Mouse (Mus musculus) intestine, embryonic 14.5 days (tissue): ENCODE measurements around the gene Wdr81. TPM values are rescaled to one million over a fixed set of nuclear protein-coding genes. Genes with fewer than 3 reads are reported as not detected.
A peak's percentile ranks its signal among the peaks of the same experiment; 100 is the strongest.

Experiments used
- ATAC-seq: fragments of 200-750 bp; cut with Nextera tagmentation; replicated peaks from 2 replicates; pipeline ENCODE4 v1.8.0; 2017; ENCODE audit warnings: low read depth, moderate number of reproducible peaks, moderate TSS enrichment, moderate library complexity; ENCODE audit not compliant: low FRiP score, low TSS enrichment
- DNase-seq: peaks from one replicate; pipeline ENCODE4 v3.0.0-alpha.2; 2018; ENCODE audit warnings: low spot score
- H3K27ac ChIP-seq: fragments of 300-500 bp; sonication (generic); 2 replicates; pipeline ENCODE4 v1.5.1; 2014; ENCODE audit warnings: low read depth, mild to moderate bottlenecking, control low read depth
- H3K27me3 ChIP-seq: fragments of 300-500 bp; sonication (generic); replicated peaks from 2 replicates; pipeline ENCODE4 v1.6.1; 2014; ENCODE audit warnings: low read length, control low read depth; ENCODE audit not compliant: control insufficient read depth, insufficient read depth
- H3K36me3 ChIP-seq: fragments of 300-500 bp; sonication (generic); 2 replicates; pipeline ENCODE4 v1.6.1; 2014; ENCODE audit warnings: low read length, control low read depth; ENCODE audit not compliant: control insufficient read depth, insufficient read depth
- H3K4me1 ChIP-seq: fragments of 300-500 bp; sonication (generic); replicated peaks from 2 replicates; pipeline ENCODE4 v1.6.1; 2014; ENCODE audit warnings: low read length, control low read depth, mixed read lengths; ENCODE audit not compliant: control insufficient read depth, insufficient read depth
- H3K4me2 ChIP-seq: fragments of 300-500 bp; sonication (generic); 2 replicates; pipeline ENCODE4 v1.6.1; 2014; ENCODE audit warnings: low read length
- H3K4me3 ChIP-seq: fragments of 300-500 bp; sonication (generic); 2 replicates; pipeline ENCODE4 v1.5.1; 2014; ENCODE audit warnings: low read depth, low read length, control low read depth, mixed read lengths
- H3K9ac ChIP-seq: fragments of 300-500 bp; sonication (generic); 2 replicates; pipeline ENCODE4 v1.6.1; 2014; ENCODE audit warnings: mild to moderate bottlenecking, low read length
- H3K9me3 ChIP-seq: fragments of 300-500 bp; sonication (generic); 2 replicates; pipeline ENCODE4 v1.6.1; 2016; ENCODE audit warnings: low read length, control low read depth; ENCODE audit not compliant: control insufficient read depth
- WGBS: fragments of 180-500 bp; shearing (Covaris S2); extraction: QIAGEN DNeasy Blood & Tissue Kit; methylation state at CpG from one replicate; pipeline ENCODE4 v1.1.7; 2014; 5-methylcytosine and 5-hydroxymethylcytosine counted together
- polyA plus RNA-seq: library from polyadenylated mRNA; unstranded; fragments of >200 nt; fragmentation: Nextera tagmentation; extraction: Ambion mirVana; gene quantifications from 2 replicates; pipeline ENCODE4 v1.2.1, GENCODE M21; 2014

Wdr81 gene
- 4.7 and 5.9 TPM in 2 replicates for polyA plus RNA-seq

DNA sequence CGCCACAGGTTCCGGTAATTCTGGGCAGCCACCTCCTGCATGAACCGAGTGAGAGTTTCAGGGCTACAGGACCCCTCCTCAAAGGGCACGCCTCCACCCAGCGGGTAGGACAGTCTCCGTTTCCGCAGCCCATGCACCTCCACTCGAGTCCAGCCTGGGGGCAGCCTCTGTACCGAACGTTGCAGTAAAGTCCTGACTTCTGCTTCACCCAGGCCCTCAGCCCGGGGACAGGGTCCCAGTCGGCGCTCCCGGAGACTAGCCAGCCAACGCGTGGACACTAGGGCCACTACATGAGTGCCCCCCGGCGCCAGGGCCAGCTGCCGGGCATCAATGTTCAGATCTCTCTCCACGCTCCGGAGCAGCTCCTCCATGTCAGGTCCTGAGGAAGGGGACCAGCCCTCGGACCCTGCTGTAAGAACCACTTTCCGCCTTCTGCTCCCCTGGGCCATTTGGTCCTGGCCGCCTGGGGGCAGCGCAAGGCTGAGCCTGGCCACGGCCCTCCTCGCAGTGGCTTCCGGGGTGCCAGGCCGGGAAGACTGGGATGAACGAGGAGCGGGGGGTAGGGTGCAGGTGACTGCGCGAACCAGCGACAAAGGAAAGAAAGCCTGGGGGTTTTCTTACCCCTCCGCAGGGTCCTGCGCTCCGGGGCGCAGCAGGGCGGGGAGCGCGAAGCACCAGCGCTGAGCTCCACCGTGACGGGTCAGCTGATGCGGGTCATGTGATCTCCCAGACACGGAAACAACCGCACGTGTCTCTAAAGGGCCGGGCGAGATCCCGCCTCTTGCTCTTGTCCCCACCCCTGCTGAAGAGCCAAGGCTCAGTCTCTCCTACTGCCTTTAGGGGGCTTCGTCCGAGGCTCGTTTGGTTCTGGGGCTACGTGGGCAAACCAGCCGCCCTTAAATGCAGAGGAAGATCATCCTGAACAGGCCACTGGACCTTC lies at the start of gene Wdr81:
Wdr81 (minus strand) TSS at position 727 of the 940 bp plus-strand sequence.
- WGBS, result 2% methylated on average over 56 of the region's 56 CpGs
- H3K27ac ChIP-seq, result peak within 1 kb of the TSS; percentile 57; the same call in 1 of the 2 replicates
- H3K9me3 ChIP-seq, result no peaks in the 10 kb centered on the region
- peak; percentile 95 for ATAC-seq
- H3K36me3 ChIP-seq, result peaks cover 1% of the 10 kb centered on the region; the same call in 1 of the 2 replicates
- peak; percentile 92 for DNase-seq
- H3K9ac ChIP-seq, result peak within 1 kb of the TSS; percentile 49
- H3K4me3 ChIP-seq, result peak within 1 kb of the TSS; percentile 69
- peaks cover 10% of the 10 kb centered on the region for H3K4me1 ChIP-seq
- peak within 1 kb of the TSS; percentile 86 for H3K4me2 ChIP-seq
- no peaks in the 10 kb centered on the region for H3K27me3 ChIP-seq

DNA sequence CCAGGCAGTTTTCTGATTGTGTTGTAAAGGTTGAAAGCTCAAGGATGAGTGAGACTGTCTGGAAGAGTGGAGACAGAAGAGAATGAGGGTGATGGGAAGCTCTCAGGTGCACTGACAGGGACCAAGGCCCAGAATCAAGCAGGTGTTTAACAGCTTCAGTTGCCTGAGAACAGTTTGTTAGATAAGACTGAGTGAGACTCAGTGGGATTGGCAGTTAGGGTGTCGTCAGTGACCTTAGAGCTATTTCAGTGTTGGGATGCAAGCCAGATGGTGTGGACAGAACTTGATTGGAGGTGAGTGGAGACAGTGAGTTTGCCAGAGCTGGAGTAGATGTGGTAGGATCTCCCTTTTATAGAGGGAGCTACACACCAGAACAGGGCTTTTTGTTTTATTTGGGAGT lies 43.6 kb upstream of the Wdr81 start:
- H3K36me3 ChIP-seq, result peaks cover 100% of the 10 kb centered on the region
- 83% methylated on average over 1 of the region's 1 CpGs for WGBS
- H3K4me1 ChIP-seq, result no peaks in the 10 kb centered on the region
- no peaks in the 10 kb centered on the region for H3K27me3 ChIP-seq
- no peak overlapping the region for H3K4me2 ChIP-seq
- H3K9ac ChIP-seq, result no peak overlapping the region
- DNase-seq (no peak), ATAC-seq (no peak)
- H3K4me3 ChIP-seq, result no peak overlapping the region
- H3K9me3 ChIP-seq, result no peaks in the 10 kb centered on the region
- H3K27ac ChIP-seq, result no peak overlapping the region

DNA sequence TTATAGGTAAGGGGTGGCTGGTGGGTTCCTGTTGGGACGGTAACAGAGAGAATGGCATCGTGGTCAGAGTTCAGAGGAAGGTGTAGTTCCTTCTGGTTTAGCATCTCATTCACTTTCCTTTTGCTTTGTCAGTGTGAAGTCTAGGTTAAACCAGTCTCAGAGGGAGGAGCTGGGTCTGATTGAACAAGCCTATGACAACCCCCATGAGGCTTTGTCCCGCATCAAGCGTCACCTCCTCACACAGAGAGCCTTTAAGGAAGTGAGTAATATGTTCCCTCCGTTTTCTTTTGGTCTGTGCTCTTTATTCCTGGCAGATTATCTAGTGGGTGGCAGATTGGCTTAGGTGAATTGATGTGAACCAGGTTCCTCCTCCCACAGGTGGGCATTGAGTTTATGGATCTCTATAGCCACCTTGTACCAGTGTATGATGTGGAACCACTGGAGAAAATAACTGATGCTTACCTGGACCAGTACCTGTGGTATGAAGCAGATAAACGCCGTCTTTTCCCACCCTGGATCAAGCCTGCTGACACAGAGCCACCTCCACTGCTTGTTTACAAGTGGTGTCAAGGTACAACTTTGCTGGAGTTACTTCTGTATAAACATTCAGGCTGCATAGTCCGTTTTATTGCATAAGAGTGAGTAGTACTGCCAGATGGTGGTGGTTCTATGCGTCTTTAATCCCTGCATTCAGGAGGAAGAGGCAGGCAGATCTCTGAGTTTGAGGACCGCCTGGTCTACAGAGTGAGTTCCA lies 40.0 kb upstream of the Wdr81 start:
- Histone ChIP-seq H3K4me3 (no peak overlapping the region), H3K27me3 (no peaks in the 10 kb centered on the region), H3K4me1 (no peaks in the 10 kb centered on the region), H3K27ac (no peak overlapping the region), H3K9ac (no peak overlapping the region), H3K4me2 (no peak overlapping the region), H3K36me3 (peaks cover 100% of the 10 kb centered on the region), H3K9me3 (no peaks in the 10 kb centered on the region)
- ATAC-seq (no peak), DNase-seq (no peak)
- 90% methylated on average over 10 of the region's 10 CpGs for WGBS

DNA sequence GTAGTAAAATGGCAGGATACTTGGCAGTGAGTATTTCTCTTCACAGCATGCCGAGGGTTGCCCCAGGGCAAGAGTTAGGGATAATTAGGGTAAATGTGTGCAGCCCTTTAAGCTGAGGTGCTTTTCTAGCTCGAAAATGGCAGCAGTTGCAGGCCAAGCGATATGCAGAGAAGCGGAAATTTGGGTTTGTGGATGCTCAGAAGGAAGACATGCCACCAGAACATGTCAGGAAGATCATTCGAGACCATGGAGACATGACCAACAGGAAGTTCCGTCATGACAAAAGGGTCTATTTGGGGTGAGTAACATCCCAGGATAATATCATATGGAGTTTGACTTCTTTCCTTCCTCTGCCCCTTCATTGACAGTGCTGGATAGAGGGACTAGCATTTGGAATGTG lies 33.0 kb upstream of the Wdr81 start:
- ATAC-seq, result no peak
- peak overlapping the region; percentile 99 for H3K9ac ChIP-seq
- H3K4me2 ChIP-seq, result peak overlapping the region; percentile 94
- peaks cover 11% of the 10 kb centered on the region for H3K4me1 ChIP-seq
- no peak for DNase-seq
- H3K36me3 ChIP-seq, result peaks cover 45% of the 10 kb centered on the region
- no peak overlapping the region for H3K27ac ChIP-seq
- WGBS, result 46% methylated on average over 6 of the region's 6 CpGs
- peak overlapping the region; percentile 100 for H3K4me3 ChIP-seq
- H3K27me3 ChIP-seq, result no peaks in the 10 kb centered on the region
- no peaks in the 10 kb centered on the region for H3K9me3 ChIP-seq

DNA sequence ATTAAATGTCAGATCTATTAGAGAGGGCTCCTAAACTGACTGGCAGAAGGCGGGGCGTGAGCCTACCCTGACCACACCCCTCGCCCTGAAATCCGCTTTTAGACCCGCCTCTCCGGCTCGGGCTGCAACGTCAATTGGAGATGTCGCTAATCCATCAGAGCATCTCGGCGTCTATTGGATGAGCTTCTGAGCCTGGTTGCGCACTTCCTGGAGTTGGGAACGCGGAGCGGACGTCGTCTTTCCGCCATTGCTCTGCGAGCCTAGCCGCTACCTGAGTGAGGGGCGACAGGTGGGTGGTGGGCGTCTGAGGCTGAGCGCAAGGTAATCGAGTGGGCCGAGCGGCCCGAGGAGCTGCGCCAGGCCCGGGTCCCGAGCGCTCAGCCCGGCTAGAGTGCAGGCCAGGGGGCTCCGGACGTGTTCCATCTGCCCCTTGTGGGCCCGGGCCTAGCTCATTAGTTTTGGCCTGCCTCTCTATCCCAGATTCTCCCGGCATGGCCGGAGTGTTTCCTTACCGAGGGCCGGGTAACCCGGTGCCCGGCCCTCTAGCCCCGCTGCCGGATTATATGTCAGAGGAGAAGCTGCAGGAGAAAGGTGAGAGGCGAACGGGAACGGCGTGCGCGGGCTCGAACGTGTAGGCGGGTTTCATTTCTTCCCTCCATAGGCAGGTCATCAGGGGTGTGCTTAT lies 32.2 kb upstream of the Wdr81 start, which contains the start of gene Prpf8:
Prpf8 (plus strand) TSS at position 216 of the 685 bp plus-strand sequence.
- H3K4me2 ChIP-seq, result peak within 1 kb of the TSS; percentile 94
- H3K36me3 ChIP-seq, result peaks cover 37% of the 10 kb centered on the region
- ATAC-seq, result peak; percentile 98
- no peaks in the 10 kb centered on the region for H3K9me3 ChIP-seq
- H3K4me1 ChIP-seq, result peaks cover 11% of the 10 kb centered on the region
- peak within 1 kb of the TSS; percentile 100 for H3K4me3 ChIP-seq
- no peaks in the 10 kb centered on the region for H3K27me3 ChIP-seq
- under 1% methylated on average over 52 of the region's 52 CpGs for WGBS
- peak within 1 kb of the TSS; percentile 99 for H3K9ac ChIP-seq
- DNase-seq, result peak; percentile 96
- H3K27ac ChIP-seq, result peak within 1 kb of the TSS; percentile 76

DNA sequence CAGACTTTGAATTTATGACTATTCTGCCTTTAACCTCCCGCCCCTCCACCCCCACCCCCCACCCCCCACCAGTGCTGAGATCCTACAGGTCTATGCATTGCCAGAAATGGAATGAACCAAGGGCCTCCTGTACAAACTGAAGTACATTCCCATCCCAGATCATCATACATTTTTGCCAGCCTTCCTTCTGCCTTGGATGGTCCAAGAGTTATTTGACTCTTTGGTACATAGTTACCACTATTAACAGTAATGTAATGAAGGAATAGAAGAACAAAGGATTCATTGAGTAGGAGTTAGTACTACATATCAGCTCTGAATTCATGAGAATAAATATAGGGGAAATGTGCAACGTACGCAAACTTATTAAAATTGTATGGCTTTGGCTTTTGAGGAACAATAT lies 31.7 kb upstream of the Wdr81 start:
- H3K27ac ChIP-seq, result no peak overlapping the region
- peak overlapping the region; percentile 100 for H3K4me3 ChIP-seq
- H3K27me3 ChIP-seq, result no peaks in the 10 kb centered on the region
- DNase-seq, result no peak
- no peak overlapping the region for H3K9ac ChIP-seq
- WGBS, result 13% methylated on average over 3 of the region's 3 CpGs
- no peaks in the 10 kb centered on the region for H3K9me3 ChIP-seq
- H3K4me2 ChIP-seq, result peak overlapping the region; percentile 52
- peaks cover 32% of the 10 kb centered on the region for H3K36me3 ChIP-seq
- peak; percentile 38 for ATAC-seq
- H3K4me1 ChIP-seq, result peaks cover 11% of the 10 kb centered on the region

DNA sequence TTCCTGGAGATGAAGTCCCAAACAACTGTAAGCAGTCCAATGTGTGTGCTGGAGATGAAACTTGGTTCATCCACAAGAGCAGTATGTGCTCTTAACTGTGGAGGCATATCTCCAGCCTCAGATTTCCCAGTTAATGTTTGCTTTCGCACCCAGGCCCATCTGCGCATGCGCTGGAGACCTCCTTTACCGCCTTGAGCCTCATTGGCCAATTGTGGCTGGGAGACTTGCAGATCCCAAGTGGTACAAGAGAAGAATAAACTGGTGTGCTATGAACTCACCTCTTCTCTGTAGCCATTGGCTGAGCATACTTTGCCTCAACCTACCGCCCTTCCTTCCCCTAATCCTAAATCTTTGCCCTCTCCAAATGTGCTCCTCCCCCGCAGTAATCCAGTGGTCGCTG lies 18.9 kb upstream of the Wdr81 start:
- Histone ChIP-seq H3K9me3 (no peaks in the 10 kb centered on the region), H3K4me2 (no peak overlapping the region), H3K36me3 (no peaks in the 10 kb centered on the region), H3K4me3 (no peak overlapping the region), H3K27me3 (no peaks in the 10 kb centered on the region), H3K27ac (no peak overlapping the region), H3K9ac (no peak overlapping the region), H3K4me1 (0 out of 2 replicates have a peak, but pooled peaks cover 3% of the 10 kb centered on the region)
- WGBS, result 69% methylated on average over 7 of the region's 7 CpGs
- ATAC-seq (no peak), DNase-seq (no peak)

DNA sequence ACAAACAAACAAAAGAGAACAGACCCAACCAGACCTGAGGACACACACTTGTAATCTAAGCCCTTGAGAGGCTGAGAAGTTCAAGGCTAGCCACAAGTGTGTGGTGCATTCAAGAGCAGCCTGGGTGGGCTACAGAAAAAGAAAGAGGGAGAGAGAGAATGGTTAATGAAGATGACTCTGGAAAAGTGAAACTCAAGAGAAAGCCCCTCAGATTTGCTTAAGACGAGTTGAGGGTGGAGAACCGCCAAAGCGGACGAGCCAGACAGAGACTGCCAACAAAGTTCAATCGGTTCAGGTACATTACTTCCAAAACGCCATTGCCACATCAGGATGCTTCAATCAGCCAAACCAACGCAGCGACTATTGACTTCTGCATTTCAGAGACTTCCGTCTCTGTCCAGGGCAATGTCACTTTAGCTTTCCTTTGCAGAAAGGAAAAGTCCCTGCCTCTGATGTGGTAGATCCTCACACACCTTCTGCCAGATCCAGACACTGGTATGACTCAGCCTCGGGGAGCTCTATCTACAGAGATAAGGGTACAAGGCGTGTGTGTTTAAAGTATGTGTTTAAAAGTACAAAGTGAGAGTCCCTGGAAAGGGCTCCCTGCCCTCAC lies 18.1 kb upstream of the Wdr81 start:
- 0 out of 2 replicates have a peak, but pooled peaks cover 5% of the 10 kb centered on the region for H3K4me1 ChIP-seq
- no peak overlapping the region for H3K4me3 ChIP-seq
- H3K27ac ChIP-seq, result no peak overlapping the region
- 78% methylated on average over 11 of the region's 11 CpGs for WGBS
- no peaks in the 10 kb centered on the region for H3K36me3 ChIP-seq
- ATAC-seq, result no peak
- no peak overlapping the region for H3K9ac ChIP-seq
- no peak overlapping the region for H3K4me2 ChIP-seq
- no peaks in the 10 kb centered on the region for H3K9me3 ChIP-seq
- no peak for DNase-seq
- H3K27me3 ChIP-seq, result no peaks in the 10 kb centered on the region
